ENCODE assay signal across 25 mouse cellular contexts in genomic region chr19:24073155-24073554, GRCm38 (mm10).
"Had no signal": no experiment of that assay in that cellular context is flagged by ENCODE, and none has a peak within 500 bp of the region (broad histone marks: within the 10 kb centered on the region; RNA-seq: fewer than 3 reads in every experiment).

No protein-coding gene starts in this region.

- H3K4me3 ChIP-seq: heart, embryonic 13.5 days; heart, embryonic 15.5 days; hindbrain, embryonic 13.5 days; hindbrain, embryonic 15.5 days; kidney, embryonic 15.5 days; limb, embryonic 10.5 days; limb, embryonic 12.5 days; liver, embryonic 13.5 days; liver, embryonic 15.5 days had no signal

- H3K27ac ChIP-seq: heart, embryonic 13.5 days; heart, embryonic 15.5 days; hindbrain, embryonic 13.5 days; hindbrain, embryonic 15.5 days; hindbrain, postnatal 0 days; kidney, embryonic 15.5 days; kidney, postnatal 0 days; limb, embryonic 10.5 days; limb, embryonic 12.5 days; liver, embryonic 13.5 days; liver, embryonic 15.5 days had no signal

- H3K9me3 ChIP-seq: heart, embryonic 15.5 days; hindbrain, embryonic 15.5 days; kidney, embryonic 15.5 days; limb, embryonic 10.5 days; limb, embryonic 12.5 days; liver, embryonic 13.5 days; liver, embryonic 15.5 days had no signal

- H3K36me3 ChIP-seq: heart, embryonic 13.5 days; heart, embryonic 15.5 days; hindbrain, embryonic 13.5 days; hindbrain, embryonic 15.5 days; kidney, embryonic 15.5 days; limb, embryonic 10.5 days; limb, embryonic 12.5 days; liver, embryonic 13.5 days; liver, embryonic 15.5 days had no signal

- DNase-seq: gastrocnemius, postnatal 14 days; gastrocnemius, postnatal 36 days; heart, adult 18-20 months; heart, postnatal 14 days; heart, postnatal 36 days; kidney, adult 11 months; kidney, adult 2 months; kidney, adult 9 months; kidney, postnatal 14 days; kidney, postnatal 36 days; layer of hippocampus, adult 9-11 months; layer of hippocampus, postnatal 36 days; liver; liver, embryonic 13.5 days; liver, postnatal 0 days had no signal

- H3K9ac ChIP-seq: heart, embryonic 13.5 days; heart, embryonic 15.5 days; hindbrain, embryonic 13.5 days; hindbrain, embryonic 15.5 days; kidney, embryonic 15.5 days; limb, embryonic 12.5 days; liver, embryonic 13.5 days; liver, embryonic 15.5 days; liver, postnatal 0 days had no signal

- H3K4me1 ChIP-seq: hindbrain, embryonic 13.5 days; hindbrain, embryonic 15.5 days; kidney, embryonic 15.5 days; limb, embryonic 10.5 days; limb, embryonic 12.5 days; liver, embryonic 13.5 days; liver, embryonic 15.5 days had no signal
